Mouse (Mus musculus) effector memory CD4-positive, alpha-beta T cell, adult 7 months (primary cell): ENCODE data around the gene Sugct. TPM values are rescaled to one million over a fixed set of nuclear protein-coding genes. Genes with fewer than 3 reads are reported as not detected.

Source experiments
- polyA plus RNA-seq: library from polyadenylated mRNA; unstranded; fragments of 100-300 nt; shearing (Covaris generic); gene quantifications from one replicate; pipeline ENCODE4 v1.2.1, GENCODE M21; 2017

The Sugct gene
- polyA plus RNA-seq: 1.4 TPM

DNA sequence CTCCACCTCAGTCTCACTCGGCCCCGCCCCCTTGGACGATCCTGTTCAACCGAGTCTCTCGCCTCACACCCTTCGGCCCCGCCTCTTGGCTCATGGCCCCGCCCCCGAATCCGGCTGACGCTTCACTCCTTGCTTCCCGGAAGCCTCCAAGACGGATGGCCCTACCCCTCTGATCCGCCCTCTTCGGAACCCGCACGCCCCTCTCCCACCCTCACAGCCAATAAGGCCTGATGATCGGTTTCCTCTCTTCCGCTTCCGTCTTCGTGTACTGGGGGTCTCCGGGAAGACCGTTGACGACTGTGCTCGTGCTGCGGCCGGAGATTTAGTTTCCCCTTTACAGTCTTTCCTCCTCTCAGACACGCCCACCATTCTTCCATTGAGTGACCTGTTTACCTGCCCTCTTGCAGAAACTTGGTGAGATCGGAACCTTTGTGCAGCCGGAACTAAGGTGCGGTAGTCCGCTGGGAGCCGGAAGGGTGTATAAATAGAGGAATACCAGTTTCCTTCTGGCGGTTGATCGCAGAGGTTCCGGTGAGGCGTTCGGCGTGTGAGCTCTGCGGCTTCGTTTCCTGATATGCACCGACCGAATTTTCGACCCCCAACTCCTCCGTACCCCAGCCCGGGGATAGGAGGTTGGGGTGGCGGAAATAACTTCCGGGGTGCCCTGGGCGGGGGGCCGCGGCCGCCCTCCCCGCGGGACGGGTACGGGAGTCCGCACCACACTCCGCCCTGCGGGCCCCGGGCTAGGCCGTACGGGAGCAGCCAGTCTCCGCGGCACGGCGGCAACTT lies at the start of gene Sugct, which contains the start of gene Mplkip:
Gene Sugct, minus strand, starts transcription at position 643 of the 789 bp plus-strand sequence.
Gene Mplkip, plus strand, starts transcription at position 282 of the 789 bp plus-strand sequence.

Other genes with a start within 250 kb of the Sugct start
- 61.1 TPM for gene Mplkip, start 361 bp downstream of the Sugct start, polyA plus RNA-seq
- 91.7 TPM for gene Cdk13, start 109.5 kb upstream of the Sugct start, polyA plus RNA-seq
- gene Rala, start 248.7 kb upstream of the Sugct start, polyA plus RNA-seq: 53.8 TPM